Mouse (Mus musculus): Measurements from ENCODE around the gene Mpnd. TPM values are rescaled to one million over a fixed set of nuclear protein-coding genes. Genes with fewer than 3 reads are reported as not detected.

Gene Mpnd
- polyA plus RNA-seq, 1 experiment = 55.4 TPM

- peaks cover 19% of the 10 kb centered on the region for H3K79me2 ChIP-seq (ENCODE audit: control insufficient read depth, insufficient read depth)
- H3K27me3 ChIP-seq (ENCODE audit: control insufficient read depth, insufficient read depth, insufficient read length) = no peaks in the 10 kb centered on the region
- H3ac ChIP-seq (ENCODE audit: control insufficient read depth, insufficient read length, low read depth) = peak overlapping the region; percentile 12
- no peak overlapping the region for H3K4me3 ChIP-seq (ENCODE audit: insufficient read depth, poor library complexity, severe bottlenecking)
- H3K79me3 ChIP-seq (ENCODE audit: low read depth) = no peaks in the 10 kb centered on the region
- peaks cover 20% of the 10 kb centered on the region for H3K36me3 ChIP-seq (ENCODE audit: control insufficient read depth, insufficient read depth)
- TF ChIP-seq CTCF (IDR thresholded peaks at IDR 0.05; ENCODE audit: control insufficient read depth, insufficient read depth, insufficient read length) (peak; percentile 92), USF1 (IDR thresholded peaks at IDR 0.05; ENCODE audit: low read depth) (no peak)
Measured at GRCm38 (mm10) chr17:56010681-56011080, 5.2 kb downstream of the Mpnd start.

GRCm38 (mm10) chr17:56011441-56011840 is 5.9 kb downstream of the Mpnd start:
- H3K27me3 ChIP-seq (ENCODE audit: control insufficient read depth, insufficient read depth, insufficient read length) = no peaks in the 10 kb centered on the region
- TF ChIP-seq MYOD1 (IDR thresholded peaks at IDR 0.05; ENCODE audit: control insufficient read depth, insufficient read length, low read depth) (no peak), FOSL1 (IDR thresholded peaks at IDR 0.05; ENCODE audit: insufficient read depth, low read length, poor library complexity, severe bottlenecking) (no peak), USF1 (IDR thresholded peaks at IDR 0.05; ENCODE audit: low read depth) (no peak), MAX (IDR thresholded peaks at IDR 0.05) (no peak), CTCF (IDR thresholded peaks at IDR 0.05; ENCODE audit: control insufficient read depth, insufficient read depth, insufficient read length) (no peak), MYOG (IDR thresholded peaks at IDR 0.05; ENCODE audit: control insufficient read depth, extremely low read depth, insufficient read length) (no peak), CEBPB (IDR thresholded peaks at IDR 0.05; ENCODE audit: low read depth) (no peak)
- H3K4me3 ChIP-seq (ENCODE audit: insufficient read depth, poor library complexity, severe bottlenecking) = no peak overlapping the region
- peaks cover 28% of the 10 kb centered on the region for H3K36me3 ChIP-seq (ENCODE audit: control insufficient read depth, insufficient read depth)
- peaks cover 19% of the 10 kb centered on the region for H3K79me2 ChIP-seq (ENCODE audit: control insufficient read depth, insufficient read depth)
- H3K79me3 ChIP-seq (ENCODE audit: low read depth) = no peaks in the 10 kb centered on the region
- H3ac ChIP-seq (ENCODE audit: control insufficient read depth, insufficient read length, low read depth) = no peak overlapping the region

GRCm38 (mm10) chr17:56015293-56015692 is 9.8 kb downstream of the Mpnd start:
- no peaks in the 10 kb centered on the region for H3K27me3 ChIP-seq (ENCODE audit: control insufficient read depth, insufficient read depth, insufficient read length)
- H3K4me3 ChIP-seq (ENCODE audit: insufficient read depth, poor library complexity, severe bottlenecking) = no peak overlapping the region
- peaks cover 16% of the 10 kb centered on the region for H3K79me2 ChIP-seq (ENCODE audit: control insufficient read depth, insufficient read depth)
- no peaks in the 10 kb centered on the region for H3K79me3 ChIP-seq (ENCODE audit: low read depth)
- TF ChIP-seq MAX (IDR thresholded peaks at IDR 0.05) = no peak
- TF ChIP-seq USF1 (IDR thresholded peaks at IDR 0.05; ENCODE audit: low read depth) = no peak
- no peak for TF ChIP-seq CTCF (IDR thresholded peaks at IDR 0.05; ENCODE audit: control insufficient read depth, insufficient read depth, insufficient read length)
- TF ChIP-seq FOSL1 (IDR thresholded peaks at IDR 0.05; ENCODE audit: insufficient read depth, low read length, poor library complexity, severe bottlenecking) = no peak
- TF ChIP-seq MYOG (IDR thresholded peaks at IDR 0.05; ENCODE audit: control insufficient read depth, extremely low read depth, insufficient read length) = no peak
- no peak for TF ChIP-seq CEBPB (IDR thresholded peaks at IDR 0.05; ENCODE audit: low read depth)
- no peak for TF ChIP-seq MYOD1 (IDR thresholded peaks at IDR 0.05; ENCODE audit: control insufficient read depth, insufficient read length, low read depth)
- H3ac ChIP-seq (ENCODE audit: control insufficient read depth, insufficient read length, low read depth) = no peak overlapping the region
- H3K36me3 ChIP-seq (ENCODE audit: control insufficient read depth, insufficient read depth) = peaks cover 64% of the 10 kb centered on the region

GRCm38 (mm10) chr17:56016382-56016781 is 10.9 kb downstream of the Mpnd start:
- Histone ChIP-seq H3K79me3 (ENCODE audit: low read depth) (peaks cover 3% of the 10 kb centered on the region), H3K27me3 (ENCODE audit: control insufficient read depth, insufficient read depth, insufficient read length) (no peaks in the 10 kb centered on the region), H3ac (ENCODE audit: control insufficient read depth, insufficient read length, low read depth) (no peak overlapping the region), H3K79me2 (ENCODE audit: control insufficient read depth, insufficient read depth) (peaks cover 19% of the 10 kb centered on the region), H3K36me3 (ENCODE audit: control insufficient read depth, insufficient read depth) (peaks cover 69% of the 10 kb centered on the region), H3K4me3 (ENCODE audit: insufficient read depth, poor library complexity, severe bottlenecking) (no peak overlapping the region)
- no peak for TF ChIP-seq MYOG (IDR thresholded peaks at IDR 0.05; ENCODE audit: control insufficient read depth, extremely low read depth, insufficient read length)
- TF ChIP-seq USF1 (IDR thresholded peaks at IDR 0.05; ENCODE audit: low read depth) = no peak
- no peak for TF ChIP-seq MAX (IDR thresholded peaks at IDR 0.05)
- TF ChIP-seq CEBPB (IDR thresholded peaks at IDR 0.05; ENCODE audit: low read depth) = no peak

GRCm38 (mm10) chr17:56016793-56017785 is 11.6 kb downstream of the Mpnd start:
- Histone ChIP-seq H3K79me2 (ENCODE audit: control insufficient read depth, insufficient read depth) (peaks cover 26% of the 10 kb centered on the region), H3K79me3 (ENCODE audit: low read depth) (peaks cover 10% of the 10 kb centered on the region), H3ac (ENCODE audit: control insufficient read depth, insufficient read length, low read depth) (no peak overlapping the region), H3K27me3 (ENCODE audit: control insufficient read depth, insufficient read depth, insufficient read length) (no peaks in the 10 kb centered on the region), H3K36me3 (ENCODE audit: control insufficient read depth, insufficient read depth) (peaks cover 68% of the 10 kb centered on the region), H3K4me3 (ENCODE audit: insufficient read depth, poor library complexity, severe bottlenecking) (no peak overlapping the region)
- no peak for TF ChIP-seq USF1 (IDR thresholded peaks at IDR 0.05; ENCODE audit: low read depth)
- no peak for TF ChIP-seq MYOD1 (IDR thresholded peaks at IDR 0.05; ENCODE audit: control insufficient read depth, insufficient read length, low read depth)
- TF ChIP-seq MAX (IDR thresholded peaks at IDR 0.05) = no peak
- TF ChIP-seq CTCF (IDR thresholded peaks at IDR 0.05; ENCODE audit: control insufficient read depth, insufficient read depth, insufficient read length) = no peak
- no peak for TF ChIP-seq CEBPB (IDR thresholded peaks at IDR 0.05; ENCODE audit: low read depth)
- no peak for TF ChIP-seq MYOG (IDR thresholded peaks at IDR 0.05; ENCODE audit: control insufficient read depth, extremely low read depth, insufficient read length)
- TF ChIP-seq FOSL1 (IDR thresholded peaks at IDR 0.05; ENCODE audit: insufficient read depth, low read length, poor library complexity, severe bottlenecking) = no peak

GRCm38 (mm10) chr17:56017848-56018247 is 12.3 kb downstream of the Mpnd start:
- Histone ChIP-seq H3K79me3 (ENCODE audit: low read depth) (peaks cover 17% of the 10 kb centered on the region), H3K36me3 (ENCODE audit: control insufficient read depth, insufficient read depth) (peaks cover 62% of the 10 kb centered on the region), H3K27me3 (ENCODE audit: control insufficient read depth, insufficient read depth, insufficient read length) (no peaks in the 10 kb centered on the region), H3ac (ENCODE audit: control insufficient read depth, insufficient read length, low read depth) (no peak overlapping the region), H3K79me2 (ENCODE audit: control insufficient read depth, insufficient read depth) (peaks cover 34% of the 10 kb centered on the region), H3K4me3 (ENCODE audit: insufficient read depth, poor library complexity, severe bottlenecking) (no peak overlapping the region)
- TF ChIP-seq CEBPB (IDR thresholded peaks at IDR 0.05; ENCODE audit: low read depth) (no peak), USF1 (IDR thresholded peaks at IDR 0.05; ENCODE audit: low read depth) (no peak), MYOG (IDR thresholded peaks at IDR 0.05; ENCODE audit: control insufficient read depth, extremely low read depth, insufficient read length) (no peak), CTCF (IDR thresholded peaks at IDR 0.05; ENCODE audit: control insufficient read depth, insufficient read depth, insufficient read length) (no peak), FOSL1 (IDR thresholded peaks at IDR 0.05; ENCODE audit: insufficient read depth, low read length, poor library complexity, severe bottlenecking) (no peak), MAX (IDR thresholded peaks at IDR 0.05) (no peak), MYOD1 (IDR thresholded peaks at IDR 0.05; ENCODE audit: control insufficient read depth, insufficient read length, low read depth) (no peak)

Data from C2C12 (cell line).